Mouse (Mus musculus): ENCODE data around the gene Rfx1. TPM values are rescaled to one million over a fixed set of nuclear protein-coding genes. Genes with fewer than 3 reads are reported as not detected.
A peak's percentile ranks its signal among the peaks of the same experiment; 100 is the strongest.

Rfx1 gene
- polyA plus RNA-seq, 1 experiment from 2014 or later = 7.9 TPM

DNA sequence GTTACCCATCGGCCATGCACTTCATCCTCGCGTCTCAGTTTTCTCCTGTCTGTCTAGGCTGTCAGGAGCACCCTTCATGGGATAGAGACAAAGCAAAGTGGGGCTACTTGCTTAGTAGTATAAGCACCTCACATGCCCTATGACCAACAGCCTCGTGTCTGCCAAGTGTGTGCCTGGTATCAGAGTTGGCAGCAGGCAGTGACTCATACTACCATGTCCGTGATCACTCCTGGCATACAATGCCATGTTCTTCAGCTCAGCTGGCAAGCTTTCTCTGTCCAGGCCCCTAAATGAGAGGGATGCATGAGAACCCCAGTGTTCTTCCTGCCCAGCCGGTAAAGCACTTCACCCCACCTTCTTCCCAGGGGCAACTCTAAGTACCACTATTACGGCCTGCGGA is 24.0 kb downstream of the Rfx1 start:
- no peak overlapping the region for H3K4me3 ChIP-seq (ENCODE audit: low read length)
- no peaks in the 10 kb centered on the region for H3K9me3 ChIP-seq (ENCODE audit: control insufficient read depth, low read length)
- H3K36me3 ChIP-seq (ENCODE audit: control insufficient read depth, insufficient read depth, low read length) = peaks cover 38% of the 10 kb centered on the region
- no peak overlapping the region for H3K9ac ChIP-seq (ENCODE audit: low read depth, low read length)
- ATAC-seq = no peak
- H3K4me1 ChIP-seq (ENCODE audit: control insufficient read depth, insufficient read depth, low read depth, low read length) = no peaks in the 10 kb centered on the region
- 91% methylated on average over 8 of the region's 8 CpGs for WGBS
- H3K4me2 ChIP-seq (ENCODE audit: low read length) = no peak overlapping the region
- H3K27ac ChIP-seq (ENCODE audit: low read depth, low read length) = no peak overlapping the region
- no peaks in the 10 kb centered on the region for H3K27me3 ChIP-seq (replicated peaks; ENCODE audit: control insufficient read depth, insufficient read depth, low read length)

DNA sequence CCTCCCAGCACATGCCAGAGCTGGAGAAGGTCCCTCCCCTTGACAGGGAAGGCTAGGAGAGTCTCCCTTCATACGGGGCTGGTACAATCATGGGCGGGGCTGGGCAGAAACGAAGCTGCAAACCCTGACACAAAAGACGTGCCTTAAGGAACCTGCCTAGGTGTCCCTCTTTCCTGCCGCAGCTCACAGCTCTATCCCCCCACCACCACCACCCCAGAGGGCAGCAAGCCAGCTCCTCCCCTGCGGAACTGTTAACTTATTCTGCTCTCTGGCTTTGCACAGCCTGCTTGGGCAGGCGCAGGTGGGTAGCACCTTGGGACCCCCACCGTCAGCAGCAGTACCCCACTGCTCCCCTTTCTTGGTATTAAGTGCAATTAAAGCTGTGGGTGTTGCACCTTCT is 29.4 kb downstream of the Rfx1 start:
- 65% methylated on average over 8 of the region's 8 CpGs for WGBS

DNA sequence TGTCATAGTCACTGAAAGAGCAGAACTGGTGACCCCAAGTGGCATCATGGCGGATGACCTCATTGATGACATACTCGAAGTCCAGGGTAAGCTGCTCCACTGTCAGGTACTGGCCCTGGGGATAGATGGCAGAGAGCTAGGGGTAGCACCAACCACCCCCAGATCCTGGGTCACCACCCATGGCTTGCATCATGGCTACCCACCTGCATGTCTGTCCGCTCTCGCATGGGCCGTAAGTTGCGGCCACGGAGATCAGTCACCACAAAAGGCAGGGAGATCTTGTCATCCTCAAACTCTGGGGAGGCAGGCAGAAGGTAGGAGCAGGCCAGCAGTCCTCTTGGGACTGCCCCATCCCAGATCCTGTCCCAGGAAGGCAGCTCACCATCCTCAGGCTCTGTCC is 31.7 kb downstream of the Rfx1 start:
- no peak for ATAC-seq
- Histone ChIP-seq H3K4me1 (ENCODE audit: control insufficient read depth, insufficient read depth, low read depth, low read length) (peaks cover 17% of the 10 kb centered on the region), H3K9ac (ENCODE audit: low read depth, low read length) (no peak overlapping the region), H3K27ac (ENCODE audit: low read depth, low read length) (no peak overlapping the region), H3K4me2 (ENCODE audit: low read length) (no peak overlapping the region), H3K9me3 (ENCODE audit: control insufficient read depth, low read length) (no peaks in the 10 kb centered on the region), H3K36me3 (ENCODE audit: control insufficient read depth, insufficient read depth, low read length) (peaks cover 52% of the 10 kb centered on the region), H3K27me3 (replicated peaks; ENCODE audit: control insufficient read depth, insufficient read depth, low read length) (no peaks in the 10 kb centered on the region), H3K4me3 (ENCODE audit: low read length) (no peak overlapping the region)
- 94% methylated on average over 7 of the region's 7 CpGs for WGBS

More for the DNA sequence above, 29.4 kb downstream of the Rfx1 start:
- no peaks in the 10 kb centered on the region for H3K27me3 ChIP-seq (replicated peaks; ENCODE audit: control insufficient read depth, insufficient read depth, low read length)
- ATAC-seq = no peak
- H3K9ac ChIP-seq (ENCODE audit: low read depth, low read length) = no peak overlapping the region
- no peaks in the 10 kb centered on the region for H3K9me3 ChIP-seq (ENCODE audit: control insufficient read depth, low read length)
- no peak overlapping the region for H3K4me3 ChIP-seq (ENCODE audit: low read length)
- H3K36me3 ChIP-seq (ENCODE audit: control insufficient read depth, insufficient read depth, low read length) = peaks cover 58% of the 10 kb centered on the region
- no peak overlapping the region for H3K27ac ChIP-seq (ENCODE audit: low read depth, low read length)
- H3K4me1 ChIP-seq (ENCODE audit: control insufficient read depth, insufficient read depth, low read depth, low read length) = no peaks in the 10 kb centered on the region
- no peak overlapping the region for H3K4me2 ChIP-seq (ENCODE audit: low read length)

DNA sequence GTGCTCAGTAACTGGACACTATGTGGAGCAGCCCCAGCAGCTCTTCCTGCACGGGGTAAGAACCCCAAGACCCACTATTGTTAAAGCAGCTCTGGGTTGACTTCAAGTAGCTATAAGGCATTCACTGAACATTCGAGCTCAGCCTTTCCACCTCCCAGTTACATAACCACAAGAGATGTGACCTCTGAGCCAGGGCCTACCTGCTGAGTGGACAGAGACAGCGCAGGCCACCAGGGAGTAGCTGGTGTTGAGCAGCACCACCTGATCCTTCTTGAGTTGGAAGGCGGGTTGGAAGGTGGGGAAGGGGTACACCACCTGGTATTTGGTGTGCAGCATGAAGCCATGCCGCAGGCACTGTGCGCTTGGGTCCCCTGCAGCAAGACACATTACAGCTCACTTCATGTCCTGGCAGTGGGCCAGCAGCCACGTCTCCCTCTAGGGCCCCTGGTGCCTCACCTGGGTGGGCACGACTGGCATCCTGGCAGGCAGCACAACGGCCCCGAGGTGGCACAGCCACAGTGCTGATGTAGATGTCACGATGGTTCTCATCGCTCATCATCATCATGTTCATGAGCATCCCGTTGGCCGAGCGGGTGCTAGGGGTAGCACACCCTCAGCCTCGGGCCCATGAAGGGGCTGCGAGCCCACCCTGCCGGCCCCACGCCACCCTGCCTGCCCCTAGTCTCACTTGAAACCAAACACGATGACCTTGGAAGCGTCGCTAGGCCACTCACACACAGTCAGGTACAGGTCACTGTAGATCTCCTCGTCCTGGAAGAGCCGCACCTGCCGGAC is 35.0 kb downstream of the Rfx1 start:
- peaks cover 27% of the 10 kb centered on the region for H3K4me1 ChIP-seq (ENCODE audit: control insufficient read depth, insufficient read depth, low read depth, low read length)
- WGBS = 90% methylated on average over 25 of the region's 25 CpGs
- H3K27me3 ChIP-seq (replicated peaks; ENCODE audit: control insufficient read depth, insufficient read depth, low read length) = no peaks in the 10 kb centered on the region
- H3K9ac ChIP-seq (ENCODE audit: low read depth, low read length) = 0 out of 2 replicates have a peak overlapping the region, but pooled peaks have one; percentile 5
- H3K27ac ChIP-seq (ENCODE audit: low read depth, low read length) = no peak overlapping the region
- no peak overlapping the region for H3K4me3 ChIP-seq (ENCODE audit: low read length)
- H3K36me3 ChIP-seq (ENCODE audit: control insufficient read depth, insufficient read depth, low read length) = peaks cover 24% of the 10 kb centered on the region
- H3K9me3 ChIP-seq (ENCODE audit: control insufficient read depth, low read length) = no peaks in the 10 kb centered on the region
- no peak for ATAC-seq
- no peak overlapping the region for H3K4me2 ChIP-seq (ENCODE audit: low read length)

DNA sequence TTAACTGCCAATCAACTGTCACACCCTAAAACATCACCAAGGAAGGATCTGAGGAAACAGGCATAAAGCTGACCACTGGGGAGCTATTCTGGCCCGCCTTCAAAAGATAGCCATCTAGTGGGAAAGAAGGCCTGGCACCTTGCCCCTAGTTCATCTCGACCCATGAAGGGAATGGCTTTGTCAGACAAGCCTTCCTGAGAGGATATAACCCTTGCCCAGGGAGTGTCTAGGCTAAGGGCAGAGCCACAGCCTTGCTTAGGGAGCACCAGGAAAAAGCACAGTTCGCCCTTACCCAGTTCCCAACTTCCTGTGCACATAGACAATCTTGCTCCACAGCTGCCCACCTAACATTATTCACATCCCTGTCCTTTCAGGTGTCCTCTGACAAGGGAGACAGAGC is 37.0 kb downstream of the Rfx1 start:
- H3K9ac ChIP-seq (ENCODE audit: low read depth, low read length) = peak overlapping the region; percentile 86
- H3K4me2 ChIP-seq (ENCODE audit: low read length) = peak overlapping the region; percentile 85
- no peaks in the 10 kb centered on the region for H3K27me3 ChIP-seq (replicated peaks; ENCODE audit: control insufficient read depth, insufficient read depth, low read length)
- no peaks in the 10 kb centered on the region for H3K9me3 ChIP-seq (ENCODE audit: control insufficient read depth, low read length)
- no peak for ATAC-seq
- H3K36me3 ChIP-seq (ENCODE audit: control insufficient read depth, insufficient read depth, low read length) = peaks cover 5% of the 10 kb centered on the region
- H3K27ac ChIP-seq (ENCODE audit: low read depth, low read length) = peak overlapping the region; percentile 97
- 28% methylated on average over 3 of the region's 3 CpGs for WGBS
- H3K4me1 ChIP-seq (ENCODE audit: control insufficient read depth, insufficient read depth, low read depth, low read length) = peaks cover 27% of the 10 kb centered on the region
- H3K4me3 ChIP-seq (ENCODE audit: low read length) = peak overlapping the region; percentile 65

DNA sequence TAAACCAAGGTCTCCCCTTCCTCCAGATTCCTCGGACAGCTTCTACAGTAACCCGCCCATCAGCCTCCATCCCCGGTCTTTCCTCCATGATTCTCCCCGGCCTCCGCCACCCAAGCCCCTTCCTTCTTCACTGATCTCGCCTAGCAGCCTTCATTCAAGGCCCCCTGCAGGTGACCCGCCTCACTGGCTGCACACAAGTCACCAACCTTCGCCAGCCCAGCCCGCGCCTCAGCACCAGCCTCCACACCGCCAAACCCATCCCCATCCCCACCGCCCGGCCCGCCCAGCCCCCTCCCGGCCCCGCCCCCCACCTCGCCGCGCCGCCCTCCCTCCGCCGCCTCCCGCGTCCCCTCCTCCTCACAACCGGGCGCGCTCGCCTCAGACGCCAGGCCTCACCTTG is 37.6 kb downstream of the Rfx1 start:
- ATAC-seq = peak; percentile 75
- under 1% methylated on average over 18 of the region's 29 CpGs for WGBS

DNA sequence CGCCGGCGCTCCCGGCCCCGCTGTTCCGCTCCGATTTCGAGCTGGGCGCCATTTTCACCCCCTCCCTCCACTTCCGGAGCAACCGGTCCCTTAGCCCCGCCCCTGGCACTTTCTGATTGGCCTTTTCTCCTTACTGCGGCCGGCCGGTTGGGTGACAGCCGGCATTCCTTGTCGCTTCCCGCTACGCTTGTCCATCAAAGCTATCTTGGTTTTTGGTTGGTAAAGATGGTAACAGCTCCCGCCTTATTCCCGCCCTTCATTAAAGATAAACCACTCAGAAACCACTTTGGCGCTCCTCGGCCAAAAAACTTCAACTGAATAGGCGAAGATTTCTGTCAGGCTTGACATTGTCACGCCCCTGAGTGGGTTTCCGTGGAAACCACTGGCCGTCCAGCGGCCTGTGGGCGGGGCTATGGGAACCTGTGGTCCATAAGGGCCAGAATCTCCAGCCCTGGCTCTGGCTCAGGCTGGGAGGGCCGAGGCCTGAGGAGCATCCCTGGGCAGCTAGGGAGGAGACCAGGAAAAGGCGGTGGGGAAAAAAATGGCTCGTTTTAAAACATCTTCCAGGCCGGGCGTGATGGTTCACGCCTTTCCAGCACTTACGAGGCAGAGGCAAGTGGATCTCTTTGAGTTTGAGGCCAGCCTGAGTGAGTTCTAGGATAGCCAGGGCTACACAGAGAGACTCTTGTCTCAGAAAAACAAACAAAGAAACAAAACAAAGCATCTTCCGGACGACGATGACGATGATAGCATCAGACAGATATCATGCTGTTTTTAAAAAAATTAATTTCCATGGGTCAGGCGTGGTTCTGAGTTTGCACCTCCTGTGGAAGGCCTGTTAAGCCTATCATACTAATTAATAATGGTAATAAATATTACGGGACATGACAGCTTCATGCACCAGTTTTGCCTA is 38.3 kb downstream of the Rfx1 start, which contains the start of gene Dcaf15:
Gene Dcaf15 (minus strand): TSS at position 72 of the 913 bp plus-strand sequence.
- WGBS = 5% methylated on average over 42 of the region's 42 CpGs
- peak within 1 kb of the TSS; percentile 85 for H3K4me2 ChIP-seq (ENCODE audit: low read length)
- no peaks in the 10 kb centered on the region for H3K27me3 ChIP-seq (replicated peaks; ENCODE audit: control insufficient read depth, insufficient read depth, low read length)
- peak; percentile 97 for ATAC-seq
- peaks cover 4% of the 10 kb centered on the region; the same call in 1 of the 2 replicates for H3K36me3 ChIP-seq (ENCODE audit: control insufficient read depth, insufficient read depth, low read length)
- peak within 1 kb of the TSS; percentile 65 for H3K4me3 ChIP-seq (ENCODE audit: low read length)
- H3K9me3 ChIP-seq (ENCODE audit: control insufficient read depth, low read length) = no peaks in the 10 kb centered on the region
- peak within 1 kb of the TSS; percentile 97 for H3K27ac ChIP-seq (ENCODE audit: low read depth, low read length)
- peaks cover 27% of the 10 kb centered on the region for H3K4me1 ChIP-seq (ENCODE audit: control insufficient read depth, insufficient read depth, low read depth, low read length)
- H3K9ac ChIP-seq (ENCODE audit: low read depth, low read length) = peak within 1 kb of the TSS; percentile 86

More for the DNA sequence above, 37.6 kb downstream of the Rfx1 start:
- Histone ChIP-seq H3K27me3 (replicated peaks; ENCODE audit: control insufficient read depth, insufficient read depth, low read length) (no peaks in the 10 kb centered on the region), H3K27ac (ENCODE audit: low read depth, low read length) (peak overlapping the region; percentile 97), H3K9ac (ENCODE audit: low read depth, low read length) (peak overlapping the region; percentile 86), H3K4me3 (ENCODE audit: low read length) (peak overlapping the region; percentile 65), H3K4me2 (ENCODE audit: low read length) (peak overlapping the region; percentile 85), H3K9me3 (ENCODE audit: control insufficient read depth, low read length) (no peaks in the 10 kb centered on the region), H3K4me1 (ENCODE audit: control insufficient read depth, insufficient read depth, low read depth, low read length) (peaks cover 27% of the 10 kb centered on the region), H3K36me3 (ENCODE audit: control insufficient read depth, insufficient read depth, low read length) (peaks cover 4% of the 10 kb centered on the region; the same call in 1 of the 2 replicates)

DNA sequence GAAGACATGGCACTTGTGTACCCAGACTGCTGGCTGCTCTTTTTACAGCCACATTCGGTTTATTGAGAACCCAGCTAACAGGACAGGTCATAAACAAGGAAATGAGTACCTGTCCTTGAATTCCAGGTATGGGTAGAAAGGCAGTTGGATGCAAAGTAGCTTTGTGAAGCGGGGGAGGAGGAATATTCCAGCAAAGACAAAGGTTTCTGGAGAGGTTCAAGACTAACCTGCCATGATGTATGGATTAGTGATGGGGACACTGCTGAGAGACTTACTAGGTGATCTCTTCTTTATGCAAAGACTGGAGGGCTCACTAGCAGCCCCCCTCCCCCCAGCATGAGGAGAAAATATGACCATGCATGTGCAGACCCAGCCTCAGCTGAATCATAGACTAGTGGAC is 39.0 kb downstream of the Rfx1 start:
- no peak overlapping the region for H3K4me3 ChIP-seq (ENCODE audit: low read length)
- peaks cover 27% of the 10 kb centered on the region for H3K4me1 ChIP-seq (ENCODE audit: control insufficient read depth, insufficient read depth, low read depth, low read length)

More for the DNA sequence above, 39.0 kb downstream of the Rfx1 start:
- 87% methylated on average over 2 of the region's 2 CpGs for WGBS
- Histone ChIP-seq H3K36me3 (ENCODE audit: control insufficient read depth, insufficient read depth, low read length) (peaks cover 4% of the 10 kb centered on the region; the same call in 1 of the 2 replicates), H3K4me2 (ENCODE audit: low read length) (no peak overlapping the region; the same call in 1 of the 2 replicates), H3K27ac (ENCODE audit: low read depth, low read length) (no peak overlapping the region; the same call in 1 of the 2 replicates), H3K27me3 (replicated peaks; ENCODE audit: control insufficient read depth, insufficient read depth, low read length) (no peaks in the 10 kb centered on the region), H3K9ac (ENCODE audit: low read depth, low read length) (no peak overlapping the region), H3K9me3 (ENCODE audit: control insufficient read depth, low read length) (no peaks in the 10 kb centered on the region)
- ATAC-seq = no peak

Measured in hindbrain, embryonic 16.5 days (tissue).